In the genomic region with DNA sequence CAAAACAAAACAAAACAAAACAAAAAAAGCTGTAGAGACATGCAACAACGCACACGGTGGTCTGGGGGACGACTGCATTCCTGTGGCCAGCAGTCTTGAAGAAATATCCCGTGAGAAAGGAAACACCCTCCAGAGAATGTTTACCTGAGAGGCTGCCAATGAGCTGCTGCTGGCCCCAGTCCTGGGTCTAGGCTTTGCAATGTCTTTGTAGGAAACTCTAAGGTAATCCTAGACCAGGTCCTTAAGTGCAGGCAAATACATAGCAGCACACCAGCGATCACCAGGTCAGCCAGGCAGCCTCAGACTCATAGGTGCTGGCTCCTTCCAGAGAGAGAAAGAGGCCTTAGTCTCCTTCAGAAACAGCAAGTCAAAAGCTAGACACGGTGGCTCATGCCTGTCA, we compare ENCODE assay signal across 30 mouse cellular contexts. TPM values are rescaled to one million over a fixed set of nuclear protein-coding genes. Genes with fewer than 3 reads are reported as not detected.
DNase-seq lines count a peak whose midpoint lies in the region; ATAC-seq and TF ChIP-seq lines count a peak whose summit lies in the region.
"Had no signal": no experiment of that assay in that cellular context is flagged by ENCODE, and none has a peak within 500 bp of the region (broad histone marks: within the 10 kb centered on the region; RNA-seq: fewer than 3 reads in every experiment).

No protein-coding gene starts in this region.

- H3K4me2 ChIP-seq in embryonic facial prominence, embryonic 13.5 days: no peak overlapping the region
- H3K4me2 ChIP-seq in lung, embryonic 15.5 days: no peak overlapping the region
- H3K4me2 ChIP-seq: embryonic facial prominence, embryonic 12.5 days; forebrain, embryonic 13.5 days; heart, embryonic 11.5 days; hindbrain, embryonic 12.5 days; limb, embryonic 12.5 days; liver, embryonic 15.5 days; midbrain, embryonic 15.5 days; neural tube, embryonic 12.5 days had no signal

- no peaks in the 10 kb centered on the region for H3K27me3 ChIP-seq in embryonic facial prominence, embryonic 13.5 days
- H3K27me3 ChIP-seq in embryonic facial prominence, embryonic 10.5 days (replicated peaks; ENCODE audit: low read depth, poor library complexity, severe bottlenecking): no peaks in the 10 kb centered on the region
- no peaks in the 10 kb centered on the region for H3K27me3 ChIP-seq in Patski
- no peaks in the 10 kb centered on the region for H3K27me3 ChIP-seq in lung, embryonic 15.5 days
- H3K27me3 ChIP-seq: embryonic facial prominence, embryonic 12.5 days; forebrain, embryonic 13.5 days; hindbrain, embryonic 12.5 days; limb, embryonic 12.5 days; liver, embryonic 15.5 days; midbrain, embryonic 15.5 days; neural tube, embryonic 12.5 days had no signal

- in situ Hi-C loops in Patski (cut with MboI; ENCODE audit: low pct_unique_long_range_greater_than_20kb): no loop called here

- no peaks in the 10 kb centered on the region for H3K9me3 ChIP-seq in embryonic facial prominence, embryonic 13.5 days
- H3K9me3 ChIP-seq in embryonic facial prominence, embryonic 10.5 days: no peaks in the 10 kb centered on the region
- no peaks in the 10 kb centered on the region for H3K9me3 ChIP-seq in lung, embryonic 15.5 days
- H3K9me3 ChIP-seq: embryonic facial prominence, embryonic 12.5 days; forebrain, embryonic 13.5 days; hindbrain, embryonic 12.5 days; limb, embryonic 12.5 days; liver, embryonic 15.5 days; midbrain, embryonic 10.5 days; midbrain, embryonic 15.5 days; neural tube, embryonic 12.5 days had no signal

- TF ChIP-seq CTCF in Patski (IDR thresholded peaks at IDR 0.05): no peak

- H3K9ac ChIP-seq in embryonic facial prominence, embryonic 13.5 days: no peak overlapping the region
- H3K9ac ChIP-seq in lung, embryonic 15.5 days: no peak overlapping the region
- H3K9ac ChIP-seq: embryonic facial prominence, embryonic 12.5 days; forebrain, embryonic 13.5 days; hindbrain, embryonic 12.5 days; limb, embryonic 12.5 days; liver, embryonic 15.5 days; midbrain, embryonic 15.5 days; neural tube, embryonic 12.5 days had no signal

- no peak overlapping the region for H3K4me3 ChIP-seq in embryonic facial prominence, embryonic 13.5 days
- H3K4me3 ChIP-seq in embryonic facial prominence, embryonic 10.5 days: no peak overlapping the region
- H3K4me3 ChIP-seq in lung, embryonic 15.5 days: no peak overlapping the region
- H3K4me3 ChIP-seq: embryonic facial prominence, embryonic 12.5 days; forebrain, embryonic 13.5 days; hindbrain, embryonic 12.5 days; limb, embryonic 12.5 days; liver, embryonic 15.5 days; midbrain, embryonic 10.5 days; midbrain, embryonic 15.5 days; neural tube, embryonic 12.5 days had no signal

- peak; percentile 64; the same call in 1 of the 2 replicates for ATAC-seq in embryonic facial prominence, embryonic 13.5 days (ENCODE audit: insufficient number of reproducible peaks, insufficient read depth, low FRiP score, low TSS enrichment, low read depth)
- ATAC-seq in Patski: peak; percentile 47
- 0 out of 2 replicates have a peak, but pooled peaks have one; percentile 27 for ATAC-seq in lung, embryonic 15.5 days (ENCODE audit: borderline replicate concordance, extremely low read depth, low FRiP score, low TSS enrichment)
- no peak for ATAC-seq in cerebellum, adult (ENCODE audit: insufficient number of reproducible peaks, low FRiP score, low TSS enrichment)
- ATAC-seq: forebrain, embryonic 13.5 days; intestine, embryonic 16.5 days; midbrain, embryonic 15.5 days had no signal

- CTCF ChIA-PET in Patski (lab: Charles Lee): interaction anchor here (1.4 to 2.1 kb wide), 7 partner anchors 9 to 69 kb away, joined by 3 to 7 read pairs (median 5); partner anchors contain the start of gene Usp43

- peaks cover 13% of the 10 kb centered on the region for H3K4me1 ChIP-seq in embryonic facial prominence, embryonic 13.5 days
- H3K4me1 ChIP-seq in embryonic facial prominence, embryonic 10.5 days: peaks cover 20% of the 10 kb centered on the region
- peaks cover 6% of the 10 kb centered on the region for H3K4me1 ChIP-seq in lung, embryonic 15.5 days
- H3K4me1 ChIP-seq: embryonic facial prominence, embryonic 12.5 days; forebrain, embryonic 13.5 days; hindbrain, embryonic 12.5 days; liver, embryonic 15.5 days; midbrain, embryonic 10.5 days; midbrain, embryonic 15.5 days; neural tube, embryonic 12.5 days had no signal

- DNase-seq in embryonic facial prominence, embryonic 10.5 days (ENCODE audit: low spot score): no peak
- no peak for DNase-seq in Patski (ENCODE audit: low read depth, low spot score)
- peak; percentile 26 for DNase-seq in lung, postnatal 25 days (ENCODE audit: low spot score)
- no peak for DNase-seq in urinary bladder, postnatal 25 days (ENCODE audit: low spot score)
- DNase-seq in neural tube, embryonic 10.5 days (ENCODE audit: extremely low spot score, low spot score): no peak
- DNase-seq: adrenal gland, postnatal 25 days; cerebellum, adult 18-20 months; cerebellum, postnatal 10 days; gastrocnemius, postnatal 10 days; heart, postnatal 36 days; kidney, adult 9 months; kidney, postnatal 14 days; layer of hippocampus, adult 9-11 months; right cerebral cortex, adult 18-20 months; thymus, postnatal 4 days had no signal

- H3K36me3 ChIP-seq in embryonic facial prominence, embryonic 13.5 days: no peaks in the 10 kb centered on the region
- H3K36me3 ChIP-seq in embryonic facial prominence, embryonic 10.5 days (replicated peaks): no peaks in the 10 kb centered on the region
- no peaks in the 10 kb centered on the region for H3K36me3 ChIP-seq in lung, embryonic 15.5 days
- H3K36me3 ChIP-seq: embryonic facial prominence, embryonic 12.5 days; hindbrain, embryonic 12.5 days; limb, embryonic 12.5 days; liver, embryonic 15.5 days; midbrain, embryonic 10.5 days; midbrain, embryonic 15.5 days; neural tube, embryonic 12.5 days had no signal

- POLR2A ChIA-PET in Patski (lab: Charles Lee): no interaction called here

- H3K27ac ChIP-seq in embryonic facial prominence, embryonic 13.5 days: peak overlapping the region; percentile 55
- H3K27ac ChIP-seq in embryonic facial prominence, embryonic 10.5 days (replicated peaks): no peak overlapping the region
- peak overlapping the region; percentile 42; the same call in 1 of the 2 replicates for H3K27ac ChIP-seq in lung, embryonic 15.5 days
- H3K27ac ChIP-seq: embryonic facial prominence, embryonic 12.5 days; forebrain, embryonic 13.5 days; hindbrain, embryonic 12.5 days; limb, embryonic 12.5 days; liver, embryonic 15.5 days; midbrain, embryonic 10.5 days; midbrain, embryonic 15.5 days; neural tube, embryonic 12.5 days had no signal

- WGBS in embryonic facial prominence, embryonic 13.5 days: 39% methylated on average over 6 of the region's 6 CpGs
- 59% methylated on average over 6 of the region's 6 CpGs for WGBS in embryonic facial prominence, embryonic 10.5 days
- WGBS in lung, embryonic 15.5 days: 24% methylated on average over 6 of the region's 6 CpGs

RNA-seq across cellular contexts. Expression of gene Dhrs7c, which starts 56.0 kb away (rescaled TPM):
- 0.33 and 0.49 TPM in 2 replicates for polyA plus RNA-seq in embryonic facial prominence, embryonic 13.5 days (2015; fragmentation: Nextera tagmentation; extraction: Ambion mirVana)
- not detected in 2 replicates for polyA plus RNA-seq in embryonic facial prominence, embryonic 10.5 days (2016; fragmentation: Nextera tagmentation; extraction: Ambion mirVana)
- polyA plus RNA-seq in Patski (2021): not detected
- polyA plus RNA-seq in lung, embryonic 15.5 days (2015; fragmentation: Nextera tagmentation; extraction: Ambion mirVana): 0.64 and 0.67 TPM in 2 replicates
- polyA plus RNA-seq: forebrain, embryonic 13.5 days; liver, adult 2 months; midbrain, embryonic 10.5 days; midbrain, embryonic 15.5 days; testis, adult 2 months had no signal
